Mouse (Mus musculus): ENCODE data around the gene Shisa5. TPM values are rescaled to one million over a fixed set of nuclear protein-coding genes. Genes with fewer than 3 reads are reported as not detected.

The Shisa5 gene
- polyA plus RNA-seq, 1 experiment from 2014 or later = 311 TPM

- H3K4me2 ChIP-seq (replicated peaks; ENCODE audit: low read depth) = peak overlapping the region; percentile 73
- H3K27me3 ChIP-seq (replicated peaks; ENCODE audit: control insufficient read depth, insufficient read depth, low read length) = no peaks in the 10 kb centered on the region
- peak overlapping the region; percentile 28; the same call in 1 of the 2 replicates for H3K9ac ChIP-seq (ENCODE audit: low read depth, low read length)
- no peak for ATAC-seq
- 69% methylated on average over 9 of the region's 9 CpGs for WGBS
- peaks cover 14% of the 10 kb centered on the region for H3K4me1 ChIP-seq (replicated peaks; ENCODE audit: control insufficient read depth, insufficient read depth, low read length)
- H3K27ac ChIP-seq (ENCODE audit: low read depth, low read length) = peak overlapping the region; percentile 89
- no peak for TF ChIP-seq CTCF (IDR thresholded peaks at IDR 0.05; ENCODE audit: low read depth)
- H3K4me3 ChIP-seq (ENCODE audit: low read depth, low read length) = peak overlapping the region; percentile 51
- H3K36me3 ChIP-seq (ENCODE audit: control insufficient read depth, insufficient read depth) = no peaks in the 10 kb centered on the region
- no peaks in the 10 kb centered on the region for H3K9me3 ChIP-seq (ENCODE audit: control insufficient read depth)
These were observed 45.6 kb upstream of the Shisa5 start for GRCm38 (mm10) chr9:108992620-108993361.

GRCm38 (mm10) chr9:108996411-108996810 is 42.0 kb upstream of the Shisa5 start:
- Histone ChIP-seq H3K27ac (ENCODE audit: low read depth, low read length) (peak overlapping the region; percentile 89), H3K9me3 (ENCODE audit: control insufficient read depth) (no peaks in the 10 kb centered on the region), H3K4me2 (replicated peaks; ENCODE audit: low read depth) (no peak overlapping the region), H3K4me1 (replicated peaks; ENCODE audit: control insufficient read depth, insufficient read depth, low read length) (peaks cover 2% of the 10 kb centered on the region; the same call in 1 of the 2 replicates), H3K9ac (ENCODE audit: low read depth, low read length) (no peak overlapping the region), H3K27me3 (replicated peaks; ENCODE audit: control insufficient read depth, insufficient read depth, low read length) (no peaks in the 10 kb centered on the region), H3K4me3 (ENCODE audit: low read depth, low read length) (no peak overlapping the region), H3K36me3 (ENCODE audit: control insufficient read depth, insufficient read depth) (peaks cover 8% of the 10 kb centered on the region; the same call in 1 of the 2 replicates)
- ATAC-seq = peak; percentile 52
- 30% methylated on average over 9 of the region's 9 CpGs for WGBS
- no peak for TF ChIP-seq CTCF (IDR thresholded peaks at IDR 0.05; ENCODE audit: low read depth)

- Histone ChIP-seq H3K4me3 (ENCODE audit: low read depth, low read length) (no peak overlapping the region), H3K36me3 (ENCODE audit: control insufficient read depth, insufficient read depth) (peaks cover 22% of the 10 kb centered on the region; the same call in 1 of the 2 replicates), H3K27me3 (replicated peaks; ENCODE audit: control insufficient read depth, insufficient read depth, low read length) (no peaks in the 10 kb centered on the region), H3K4me1 (replicated peaks; ENCODE audit: control insufficient read depth, insufficient read depth, low read length) (peaks cover 2% of the 10 kb centered on the region; the same call in 1 of the 2 replicates), H3K9ac (ENCODE audit: low read depth, low read length) (no peak overlapping the region), H3K27ac (ENCODE audit: low read depth, low read length) (no peak overlapping the region), H3K9me3 (ENCODE audit: control insufficient read depth) (no peaks in the 10 kb centered on the region), H3K4me2 (replicated peaks; ENCODE audit: low read depth) (no peak overlapping the region)
- WGBS = 75% methylated on average over 19 of the region's 19 CpGs
- TF ChIP-seq CTCF (IDR thresholded peaks at IDR 0.05; ENCODE audit: low read depth) = no peak
- no peak for ATAC-seq
These were observed 39.8 kb upstream of the Shisa5 start for GRCm38 (mm10) chr9:108998287-108999166.

- no peaks in the 10 kb centered on the region for H3K27me3 ChIP-seq (replicated peaks; ENCODE audit: control insufficient read depth, insufficient read depth, low read length)
- H3K9me3 ChIP-seq (ENCODE audit: control insufficient read depth) = no peaks in the 10 kb centered on the region
- peaks cover 26% of the 10 kb centered on the region; the same call in 1 of the 2 replicates for H3K36me3 ChIP-seq (ENCODE audit: control insufficient read depth, insufficient read depth)
- peaks cover 2% of the 10 kb centered on the region; the same call in 1 of the 2 replicates for H3K4me1 ChIP-seq (replicated peaks; ENCODE audit: control insufficient read depth, insufficient read depth, low read length)
- WGBS = 47% methylated on average over 4 of the region's 4 CpGs
- no peak overlapping the region for H3K4me3 ChIP-seq (ENCODE audit: low read depth, low read length)
- no peak for ATAC-seq
- H3K27ac ChIP-seq (ENCODE audit: low read depth, low read length) = no peak overlapping the region
- no peak overlapping the region; the same call in 1 of the 2 replicates for H3K4me2 ChIP-seq (replicated peaks; ENCODE audit: low read depth)
- H3K9ac ChIP-seq (ENCODE audit: low read depth, low read length) = no peak overlapping the region
- TF ChIP-seq CTCF (IDR thresholded peaks at IDR 0.05; ENCODE audit: low read depth) = no peak
These were observed 39.2 kb upstream of the Shisa5 start for GRCm38 (mm10) chr9:108999167-108999526.

- peak; percentile 99 for TF ChIP-seq CTCF (IDR thresholded peaks at IDR 0.05; ENCODE audit: low read depth)
- Histone ChIP-seq H3K27me3 (replicated peaks; ENCODE audit: control insufficient read depth, insufficient read depth, low read length) (no peaks in the 10 kb centered on the region), H3K4me2 (replicated peaks; ENCODE audit: low read depth) (no peak overlapping the region), H3K36me3 (ENCODE audit: control insufficient read depth, insufficient read depth) (peaks cover 32% of the 10 kb centered on the region; the same call in 1 of the 2 replicates), H3K4me1 (replicated peaks; ENCODE audit: control insufficient read depth, insufficient read depth, low read length) (peaks cover 2% of the 10 kb centered on the region; the same call in 1 of the 2 replicates), H3K9ac (ENCODE audit: low read depth, low read length) (no peak overlapping the region), H3K9me3 (ENCODE audit: control insufficient read depth) (no peaks in the 10 kb centered on the region), H3K27ac (ENCODE audit: low read depth, low read length) (no peak overlapping the region), H3K4me3 (ENCODE audit: low read depth, low read length) (no peak overlapping the region)
- WGBS = 11% methylated on average over 3 of the region's 3 CpGs
- ATAC-seq = no peak
These were observed 37.6 kb upstream of the Shisa5 start for GRCm38 (mm10) chr9:109000726-109001125.

GRCm38 (mm10) chr9:109003201-109003600 is 35.2 kb upstream of the Shisa5 start:
- ATAC-seq = no peak
- Histone ChIP-seq H3K4me2 (replicated peaks; ENCODE audit: low read depth) (no peak overlapping the region), H3K4me1 (replicated peaks; ENCODE audit: control insufficient read depth, insufficient read depth, low read length) (no peaks in the 10 kb centered on the region), H3K27me3 (replicated peaks; ENCODE audit: control insufficient read depth, insufficient read depth, low read length) (no peaks in the 10 kb centered on the region), H3K36me3 (ENCODE audit: control insufficient read depth, insufficient read depth) (peaks cover 38% of the 10 kb centered on the region; the same call in 1 of the 2 replicates), H3K9ac (ENCODE audit: low read depth, low read length) (no peak overlapping the region), H3K4me3 (ENCODE audit: low read depth, low read length) (no peak overlapping the region), H3K27ac (ENCODE audit: low read depth, low read length) (no peak overlapping the region), H3K9me3 (ENCODE audit: control insufficient read depth) (no peaks in the 10 kb centered on the region)
- TF ChIP-seq CTCF (IDR thresholded peaks at IDR 0.05; ENCODE audit: low read depth) = peak; percentile 87
- WGBS = 60% methylated on average over 2 of the region's 2 CpGs

All from intestine, postnatal 0 days (tissue).